Mouse (Mus musculus) limb, embryonic 11.5 days (tissue): ENCODE measurements at regions not wholly inside any gene's neighbourhood (a gene's known extent, or its start where the extent isn't known, plus 50 kb on each side); places are given as distances from the start of the nearest gene placed in this dataset.

ENCODE experiments used
- ATAC-seq: fragments of 200-750 bp; cut with Nextera tagmentation; 2 replicates; pipeline ENCODE4 v1.8.0; 2017; ENCODE audit warnings: low read depth; ENCODE audit not compliant: insufficient number of reproducible peaks, low FRiP score, low TSS enrichment
- DNase-seq: peaks from one replicate; pipeline ENCODE4 v3.0.0-alpha.2; 2015; ENCODE audit warnings: low spot score
- H3K27ac ChIP-seq: fragments of 300-500 bp; sonication (generic); replicated peaks from 2 replicates; pipeline ENCODE4 v1.5.1; 2014; ENCODE audit warnings: low read depth, mild to moderate bottlenecking, low read length
- H3K27me3 ChIP-seq: fragments of 300-500 bp; sonication (generic); 2 replicates; pipeline ENCODE4 v1.6.1; 2014; ENCODE audit warnings: mild to moderate bottlenecking, low read length, mixed read lengths; ENCODE audit not compliant: control insufficient read depth, insufficient read depth
- H3K36me3 ChIP-seq: fragments of 300-500 bp; sonication (generic); 2 replicates; pipeline ENCODE4 v1.6.1; 2014; ENCODE audit warnings: mild to moderate bottlenecking, low read length, moderate library complexity, mixed read lengths; ENCODE audit not compliant: control insufficient read depth, insufficient read depth
- H3K4me1 ChIP-seq: fragments of 300-500 bp; sonication (generic); 2 replicates; pipeline ENCODE4 v1.6.1; 2014; ENCODE audit warnings: low read length, mixed read lengths; ENCODE audit not compliant: control insufficient read depth, insufficient read depth
- H3K4me2 ChIP-seq: fragments of 300-500 bp; sonication (generic); 2 replicates; pipeline ENCODE4 v1.6.1; 2014; ENCODE audit warnings: low read depth, mild to moderate bottlenecking, moderate library complexity; ENCODE audit not compliant: severe bottlenecking
- H3K4me3 ChIP-seq: fragments of 300-500 bp; sonication (generic); 2 replicates; pipeline ENCODE4 v1.5.1; 2014; ENCODE audit warnings: low read depth, low read length
- H3K9ac ChIP-seq: fragments of 300-500 bp; sonication (generic); 2 replicates; pipeline ENCODE4 v1.6.1; 2014; ENCODE audit warnings: mild to moderate bottlenecking, low read length
- H3K9me3 ChIP-seq: fragments of 300-500 bp; sonication (generic); 2 replicates; pipeline ENCODE4 v1.6.1; 2016; ENCODE audit warnings: low read length; ENCODE audit not compliant: control insufficient read depth
- WGBS: fragments of 180-500 bp; shearing (Covaris S2); extraction: QIAGEN DNeasy Blood & Tissue Kit; methylation state at CpG from one replicate; pipeline ENCODE4 v1.1.7; 2014; 5-methylcytosine and 5-hydroxymethylcytosine counted together

- 0 out of 2 replicates have a peak, but pooled peaks cover under 1% of the 10 kb centered on the region for H3K27me3 ChIP-seq
- no peak for ATAC-seq
- no peak for DNase-seq
- no peak overlapping the region for H3K27ac ChIP-seq
- 86% methylated on average over 2 of the region's 2 CpGs for WGBS
- H3K4me3 ChIP-seq = no peak overlapping the region
- H3K9ac ChIP-seq = no peak overlapping the region
- H3K36me3 ChIP-seq = no peaks in the 10 kb centered on the region
- H3K4me1 ChIP-seq = no peaks in the 10 kb centered on the region
- H3K9me3 ChIP-seq = no peaks in the 10 kb centered on the region
- H3K4me2 ChIP-seq = no peak overlapping the region
These were observed 444.3 kb downstream of the Gm826 start for GRCm38 (mm10) chr2:159889701-159890100.

GRCm38 (mm10) chr2:159884773-159885459 is 449.0 kb downstream of the Gm826 start:
- 92% methylated on average over 6 of the region's 6 CpGs for WGBS
- no peaks in the 10 kb centered on the region for H3K9me3 ChIP-seq
- ATAC-seq (no peak), DNase-seq (no peak)
- 0 out of 2 replicates have a peak, but pooled peaks cover 2% of the 10 kb centered on the region for H3K27me3 ChIP-seq
- H3K9ac ChIP-seq = no peak overlapping the region
- H3K4me2 ChIP-seq = no peak overlapping the region
- H3K36me3 ChIP-seq = no peaks in the 10 kb centered on the region
- no peak overlapping the region for H3K4me3 ChIP-seq
- no peaks in the 10 kb centered on the region for H3K4me1 ChIP-seq
- no peak overlapping the region for H3K27ac ChIP-seq

- Histone ChIP-seq H3K27ac (no peak overlapping the region), H3K9me3 (no peaks in the 10 kb centered on the region), H3K4me1 (no peaks in the 10 kb centered on the region), H3K4me2 (no peak overlapping the region), H3K4me3 (no peak overlapping the region), H3K27me3 (no peaks in the 10 kb centered on the region), H3K9ac (no peak overlapping the region), H3K36me3 (no peaks in the 10 kb centered on the region)
- ATAC-seq = no peak
- no peak for DNase-seq
- WGBS = 51% methylated on average over 2 of the region's 2 CpGs
These were observed 467.0 kb downstream of the Gm826 start for GRCm38 (mm10) chr2:159866981-159867380.

- H3K27me3 ChIP-seq = no peaks in the 10 kb centered on the region
- no peak overlapping the region for H3K4me3 ChIP-seq
- no peaks in the 10 kb centered on the region for H3K36me3 ChIP-seq
- H3K4me2 ChIP-seq = no peak overlapping the region
- H3K9ac ChIP-seq = no peak overlapping the region
- ATAC-seq (no peak), DNase-seq (no peak)
- no peaks in the 10 kb centered on the region for H3K4me1 ChIP-seq
- WGBS = 82% methylated on average over 1 of the region's 1 CpGs
- no peaks in the 10 kb centered on the region for H3K9me3 ChIP-seq
- no peak overlapping the region for H3K27ac ChIP-seq
These were observed 467.6 kb downstream of the Gm826 start for GRCm38 (mm10) chr2:159866391-159866790.

- no peaks in the 10 kb centered on the region for H3K36me3 ChIP-seq
- no peaks in the 10 kb centered on the region for H3K9me3 ChIP-seq
- no peak overlapping the region for H3K4me3 ChIP-seq
- no peaks in the 10 kb centered on the region for H3K4me1 ChIP-seq
- H3K9ac ChIP-seq = no peak overlapping the region
- no peak for ATAC-seq
- 70% methylated on average over 1 of the region's 1 CpGs for WGBS
- no peak overlapping the region for H3K4me2 ChIP-seq
- DNase-seq = no peak
- no peak overlapping the region for H3K27ac ChIP-seq
- H3K27me3 ChIP-seq = no peaks in the 10 kb centered on the region
These were observed 470.8 kb downstream of the Gm826 start for GRCm38 (mm10) chr2:159863185-159863584.

GRCm38 (mm10) chr2:159853891-159854665 is 479.9 kb downstream of the Gm826 start:
- ATAC-seq (no peak), DNase-seq (no peak)
- no peaks in the 10 kb centered on the region for H3K36me3 ChIP-seq
- no peaks in the 10 kb centered on the region for H3K27me3 ChIP-seq
- H3K4me2 ChIP-seq = no peak overlapping the region
- 80% methylated on average over 5 of the region's 5 CpGs for WGBS
- H3K4me1 ChIP-seq = no peaks in the 10 kb centered on the region
- no peak overlapping the region for H3K27ac ChIP-seq
- H3K9ac ChIP-seq = no peak overlapping the region
- no peak overlapping the region for H3K4me3 ChIP-seq
- no peaks in the 10 kb centered on the region for H3K9me3 ChIP-seq

- Histone ChIP-seq H3K9me3 (no peaks in the 10 kb centered on the region), H3K4me3 (no peak overlapping the region), H3K9ac (no peak overlapping the region), H3K27ac (no peak overlapping the region), H3K4me2 (no peak overlapping the region), H3K4me1 (no peaks in the 10 kb centered on the region), H3K36me3 (no peaks in the 10 kb centered on the region), H3K27me3 (no peaks in the 10 kb centered on the region)
- DNase-seq = no peak
- 91% methylated on average over 4 of the region's 4 CpGs for whole genome bisulfite sequencing
- ATAC-seq = no peak
These were observed 481.0 kb downstream of the Gm826 start for GRCm38 (mm10) chr2:159852959-159853358.

GRCm38 (mm10) chr2:159832488-159833113 is 501.4 kb downstream of the Gm826 start:
- Histone ChIP-seq H3K9me3 (no peaks in the 10 kb centered on the region), H3K27ac (no peak overlapping the region), H3K9ac (no peak overlapping the region), H3K36me3 (no peaks in the 10 kb centered on the region), H3K4me2 (no peak overlapping the region), H3K27me3 (no peaks in the 10 kb centered on the region), H3K4me3 (no peak overlapping the region), H3K4me1 (no peaks in the 10 kb centered on the region)
- DNase-seq (no peak), ATAC-seq (no peak)
- WGBS = 85% methylated on average over 7 of the region's 7 CpGs
